Mouse (Mus musculus) stomach, embryonic 15.5 days (tissue): ENCODE results near the gene Fut11. TPM values are rescaled to one million over a fixed set of nuclear protein-coding genes. Genes with fewer than 3 reads are reported as not detected.

Experiments used
- ATAC-seq: fragments of 200-750 bp; cut with Nextera tagmentation; 2 replicates; pipeline ENCODE4 v1.8.0; 2017; ENCODE audit warnings: low read depth, moderate number of reproducible peaks, moderate TSS enrichment; ENCODE audit not compliant: insufficient read depth, low FRiP score
- H3K27ac ChIP-seq: fragments of 300-500 bp; sonication (generic); 2 replicates; pipeline ENCODE4 v1.5.1; 2015; ENCODE audit warnings: mild to moderate bottlenecking, inconsistent platforms
- H3K27me3 ChIP-seq: fragments of 300-500 bp; sonication (generic); replicated peaks from 2 replicates; pipeline ENCODE4 v1.6.1; 2015; ENCODE audit warnings: inconsistent platforms
- H3K36me3 ChIP-seq: fragments of 300-500 bp; sonication (generic); 2 replicates; pipeline ENCODE4 v1.6.1; 2015; ENCODE audit warnings: inconsistent platforms
- H3K4me1 ChIP-seq: fragments of 300-500 bp; sonication (generic); 2 replicates; pipeline ENCODE4 v1.6.1; 2015; ENCODE audit warnings: inconsistent platforms
- H3K4me2 ChIP-seq: fragments of 300-500 bp; sonication (generic); 2 replicates; pipeline ENCODE4 v1.6.1; 2015; ENCODE audit warnings: mild to moderate bottlenecking, inconsistent platforms
- H3K4me3 ChIP-seq: fragments of 300-500 bp; sonication (generic); replicated peaks from 2 replicates; pipeline ENCODE4 v1.5.1; 2015; ENCODE audit warnings: inconsistent platforms
- H3K9ac ChIP-seq: fragments of 300-500 bp; sonication (generic); 2 replicates; pipeline ENCODE4 v1.6.1; 2015; ENCODE audit warnings: inconsistent platforms
- H3K9me3 ChIP-seq: fragments of 300-500 bp; sonication (generic); 2 replicates; pipeline ENCODE4 v1.6.1; 2016; ENCODE audit warnings: inconsistent platforms
- WGBS: fragments of 180-500 bp; shearing (Covaris S2); methylation state at CpG from one replicate; pipeline ENCODE4 v1.1.7; 2015; 5-methylcytosine and 5-hydroxymethylcytosine counted together
- polyA plus RNA-seq: library from polyadenylated mRNA; unstranded; fragments of >200 nt; fragmentation: Nextera tagmentation; extraction: Ambion mirVana; gene quantifications from 2 replicates; pipeline ENCODE4 v1.2.1, GENCODE M21; 2015

The Fut11 gene
- polyA plus RNA-seq, 1 experiment from 2014 or later: 28.5 TPM

GRCm38 (mm10) chr14:20725660-20726339 lies 31.0 kb downstream of the Fut11 start:
- no peaks in the 10 kb centered on the region for H3K27me3 ChIP-seq
- no peaks in the 10 kb centered on the region for H3K9me3 ChIP-seq
- H3K9ac ChIP-seq: no peak overlapping the region
- H3K4me3 ChIP-seq: no peak overlapping the region
- no peak overlapping the region for H3K4me2 ChIP-seq
- peak overlapping the region; percentile 48; the same call in 1 of the 2 replicates for H3K27ac ChIP-seq
- H3K4me1 ChIP-seq: no peaks in the 10 kb centered on the region
- ATAC-seq: no peak
- peaks cover 75% of the 10 kb centered on the region for H3K36me3 ChIP-seq
- 63% methylated on average over 6 of the region's 6 CpGs for WGBS

GRCm38 (mm10) chr14:20729871-20730270 lies 35.1 kb downstream of the Fut11 start:
- no peak overlapping the region for H3K9ac ChIP-seq
- H3K27me3 ChIP-seq: no peaks in the 10 kb centered on the region
- H3K27ac ChIP-seq: no peak overlapping the region
- H3K4me3 ChIP-seq: no peak overlapping the region
- peaks cover under 1% of the 10 kb centered on the region; the same call in 1 of the 2 replicates for H3K4me1 ChIP-seq
- H3K4me2 ChIP-seq: no peak overlapping the region
- 93% methylated on average over 9 of the region's 9 CpGs for WGBS
- H3K9me3 ChIP-seq: no peaks in the 10 kb centered on the region
- no peak for ATAC-seq
- peaks cover 41% of the 10 kb centered on the region for H3K36me3 ChIP-seq

GRCm38 (mm10) chr14:20730853-20731602 lies 36.3 kb downstream of the Fut11 start:
- no peak for ATAC-seq

GRCm38 (mm10) chr14:20733041-20733951 lies 38.5 kb downstream of the Fut11 start:
- no peak for ATAC-seq
- Histone ChIP-seq H3K36me3 (peaks cover 29% of the 10 kb centered on the region), H3K27me3 (no peaks in the 10 kb centered on the region), H3K4me1 (peaks cover 5% of the 10 kb centered on the region), H3K9me3 (no peaks in the 10 kb centered on the region), H3K9ac (peak overlapping the region; percentile 88), H3K27ac (peak overlapping the region; percentile 93; the same call in 1 of the 2 replicates), H3K4me3 (peak overlapping the region; percentile 86), H3K4me2 (peak overlapping the region; percentile 85)
- WGBS: 36% methylated on average over 12 of the region's 12 CpGs

More at GRCm38 (mm10) chr14:20730853-20731602, 36.3 kb downstream of the Fut11 start:
- H3K9ac ChIP-seq: no peak overlapping the region
- H3K4me2 ChIP-seq: no peak overlapping the region
- H3K4me3 ChIP-seq: no peak overlapping the region
- no peaks in the 10 kb centered on the region for H3K27me3 ChIP-seq
- H3K4me1 ChIP-seq: peaks cover 5% of the 10 kb centered on the region
- peaks cover 36% of the 10 kb centered on the region for H3K36me3 ChIP-seq
- no peak overlapping the region for H3K27ac ChIP-seq
- 81% methylated on average over 9 of the region's 9 CpGs for WGBS
- H3K9me3 ChIP-seq: no peaks in the 10 kb centered on the region

- Histone ChIP-seq H3K9ac (peak within 1 kb of the TSS; percentile 88), H3K27me3 (no peaks in the 10 kb centered on the region), H3K4me1 (peaks cover 5% of the 10 kb centered on the region), H3K36me3 (peaks cover 29% of the 10 kb centered on the region), H3K4me3 (peak within 1 kb of the TSS; percentile 86), H3K27ac (peak within 1 kb of the TSS; percentile 93), H3K4me2 (peak within 1 kb of the TSS; percentile 85), H3K9me3 (no peaks in the 10 kb centered on the region)
- WGBS: under 1% methylated on average over 77 of the region's 81 CpGs
- peak; percentile 98 for ATAC-seq
Observed at GRCm38 (mm10) chr14:20733952-20734774, 39.4 kb downstream of the Fut11 start, which contains the start of gene Ndst2. Gene Ndst2, minus strand, starts transcription at chr14:20734562.

GRCm38 (mm10) chr14:20735052-20735451 lies 40.3 kb downstream of the Fut11 start:
- no peaks in the 10 kb centered on the region for H3K9me3 ChIP-seq
- ATAC-seq: no peak
- no peaks in the 10 kb centered on the region for H3K27me3 ChIP-seq
- H3K4me2 ChIP-seq: no peak overlapping the region
- H3K4me3 ChIP-seq: no peak overlapping the region
- peak overlapping the region; percentile 68; the same call in 1 of the 2 replicates for H3K27ac ChIP-seq
- H3K4me1 ChIP-seq: peaks cover 5% of the 10 kb centered on the region
- 57% methylated on average over 2 of the region's 2 CpGs for WGBS
- H3K9ac ChIP-seq: no peak overlapping the region; the same call in 1 of the 2 replicates
- H3K36me3 ChIP-seq: peaks cover 24% of the 10 kb centered on the region

- ATAC-seq: no peak
- Histone ChIP-seq H3K4me1 (peaks cover 5% of the 10 kb centered on the region), H3K9ac (no peak overlapping the region), H3K36me3 (peaks cover 19% of the 10 kb centered on the region), H3K4me2 (no peak overlapping the region), H3K27ac (no peak overlapping the region; the same call in 1 of the 2 replicates), H3K4me3 (no peak overlapping the region), H3K9me3 (no peaks in the 10 kb centered on the region), H3K27me3 (no peaks in the 10 kb centered on the region)
- 85% methylated on average over 13 of the region's 13 CpGs for WGBS
Observed at GRCm38 (mm10) chr14:20735892-20736390, 41.2 kb downstream of the Fut11 start.

GRCm38 (mm10) chr14:20737306-20737705 lies 42.5 kb downstream of the Fut11 start:
- Histone ChIP-seq H3K4me3 (no peak overlapping the region), H3K4me2 (no peak overlapping the region), H3K36me3 (peaks cover 19% of the 10 kb centered on the region), H3K27ac (no peak overlapping the region), H3K9ac (no peak overlapping the region), H3K4me1 (peaks cover 5% of the 10 kb centered on the region), H3K9me3 (no peaks in the 10 kb centered on the region), H3K27me3 (no peaks in the 10 kb centered on the region)
- 37% methylated on average over 14 of the region's 14 CpGs for WGBS
- ATAC-seq: no peak

GRCm38 (mm10) chr14:20738511-20738910 lies 43.7 kb downstream of the Fut11 start:
- Histone ChIP-seq H3K4me2 (no peak overlapping the region), H3K4me3 (no peak overlapping the region), H3K9me3 (no peaks in the 10 kb centered on the region), H3K4me1 (peaks cover 5% of the 10 kb centered on the region), H3K36me3 (peaks cover 19% of the 10 kb centered on the region), H3K9ac (no peak overlapping the region), H3K27ac (no peak overlapping the region), H3K27me3 (no peaks in the 10 kb centered on the region)
- 79% methylated on average over 8 of the region's 8 CpGs for WGBS
- no peak for ATAC-seq

DNA sequence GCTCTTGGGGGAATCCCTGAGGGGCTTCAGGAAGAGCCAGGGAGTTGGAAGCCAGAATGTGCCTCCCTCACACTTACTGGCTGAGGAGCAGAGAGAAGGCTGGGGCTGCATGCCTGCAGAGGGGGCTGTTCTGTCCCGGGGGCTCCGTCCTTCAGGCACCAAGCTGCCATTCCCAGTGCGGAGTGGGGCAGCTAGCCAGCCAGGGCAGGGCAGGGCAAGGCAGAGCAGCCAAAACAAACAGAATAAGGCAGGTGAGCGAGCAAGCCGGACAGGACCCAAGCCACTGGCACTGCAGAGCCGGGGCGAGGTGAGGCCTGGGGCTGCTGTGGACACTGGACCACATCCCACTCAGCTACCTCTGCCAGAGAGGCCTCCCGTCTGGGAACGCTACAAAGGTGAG lies 46.5 kb downstream of the Fut11 start:
- no peaks in the 10 kb centered on the region for H3K9me3 ChIP-seq
- H3K4me2 ChIP-seq: no peak overlapping the region
- no peaks in the 10 kb centered on the region for H3K4me1 ChIP-seq
- no peak overlapping the region for H3K9ac ChIP-seq
- no peak overlapping the region for H3K27ac ChIP-seq
- peaks cover 33% of the 10 kb centered on the region for H3K36me3 ChIP-seq
- no peak overlapping the region for H3K4me3 ChIP-seq
- WGBS: 76% methylated on average over 9 of the region's 9 CpGs
- ATAC-seq: no peak; the same call in 1 of the 2 replicates
- H3K27me3 ChIP-seq: no peaks in the 10 kb centered on the region

DNA sequence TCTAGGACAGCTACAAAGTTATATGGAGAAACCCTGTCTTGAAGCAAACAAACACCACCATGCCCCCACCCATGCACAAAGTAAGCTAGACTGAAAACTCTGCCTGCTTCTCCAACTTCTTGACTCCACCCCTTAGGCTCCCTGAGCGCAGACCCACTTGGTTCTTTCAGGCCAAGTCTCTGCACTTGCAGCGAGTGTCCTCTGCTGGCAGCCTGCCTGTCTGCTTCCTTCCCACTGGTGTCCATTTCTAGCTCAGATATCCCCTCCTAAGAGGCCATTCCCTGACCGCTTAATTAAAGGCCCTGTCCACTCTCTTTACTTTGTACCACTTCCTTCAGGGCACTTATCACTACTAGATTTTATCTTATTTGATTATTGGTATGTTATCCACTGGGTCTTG lies 48.8 kb downstream of the Fut11 start:
- no peaks in the 10 kb centered on the region for H3K4me1 ChIP-seq
- H3K4me2 ChIP-seq: no peak overlapping the region
- H3K9ac ChIP-seq: no peak overlapping the region
- no peaks in the 10 kb centered on the region for H3K9me3 ChIP-seq
- H3K27ac ChIP-seq: no peak overlapping the region
- ATAC-seq: no peak
- no peak overlapping the region for H3K4me3 ChIP-seq
- H3K27me3 ChIP-seq: no peaks in the 10 kb centered on the region
- WGBS: 57% methylated on average over 3 of the region's 3 CpGs
- H3K36me3 ChIP-seq: peaks cover 24% of the 10 kb centered on the region
